Mouse (Mus musculus) limb, embryonic 14.5 days (tissue): Measurements from ENCODE around the gene Gpd2. TPM values are rescaled to one million over a fixed set of nuclear protein-coding genes. Genes with fewer than 3 reads are reported as not detected.

Experiments used
- ATAC-seq: fragments of 200-750 bp; cut with Nextera tagmentation; 2 replicates; pipeline ENCODE4 v1.8.0; 2017; ENCODE audit warnings: low read depth, moderate number of reproducible peaks, moderate TSS enrichment; ENCODE audit not compliant: low FRiP score
- DNase-seq: peaks from one replicate; pipeline ENCODE4 v3.0.0-alpha.2; 2015; ENCODE audit warnings: low spot score
- H3K27ac ChIP-seq: fragments of 300-500 bp; sonication (generic); replicated peaks from 2 replicates; pipeline ENCODE4 v1.5.1; 2014; ENCODE audit warnings: low read depth, mild to moderate bottlenecking, low read length, moderate library complexity, mixed read lengths
- H3K27me3 ChIP-seq: fragments of 300-500 bp; sonication (generic); 2 replicates; pipeline ENCODE4 v1.6.1; 2014; ENCODE audit warnings: low read length, mixed read lengths; ENCODE audit not compliant: control insufficient read depth, insufficient read depth
- H3K36me3 ChIP-seq: fragments of 300-500 bp; sonication (generic); 2 replicates; pipeline ENCODE4 v1.6.1; 2014; ENCODE audit warnings: mild to moderate bottlenecking, low read length, moderate library complexity, mixed read lengths; ENCODE audit not compliant: control insufficient read depth, insufficient read depth
- H3K4me1 ChIP-seq: fragments of 300-500 bp; sonication (generic); 2 replicates; pipeline ENCODE4 v1.6.1; 2014; ENCODE audit warnings: antibody characterized with exemption, low read length, mixed read lengths; ENCODE audit not compliant: control insufficient read depth, insufficient read depth
- H3K4me2 ChIP-seq: fragments of 300-500 bp; sonication (generic); replicated peaks from 2 replicates; pipeline ENCODE4 v1.6.1; 2014; ENCODE audit warnings: low read depth, mild to moderate bottlenecking, low read length, moderate library complexity; ENCODE audit not compliant: severe bottlenecking
- H3K4me3 ChIP-seq: fragments of 300-500 bp; sonication (generic); replicated peaks from 2 replicates; pipeline ENCODE4 v1.5.1; 2014; ENCODE audit warnings: low read length
- H3K9ac ChIP-seq: fragments of 300-500 bp; sonication (generic); 2 replicates; pipeline ENCODE4 v1.6.1; 2014; ENCODE audit warnings: mild to moderate bottlenecking, low read depth, low read length, moderate library complexity; ENCODE audit not compliant: severe bottlenecking
- H3K9me3 ChIP-seq: fragments of 300-500 bp; sonication (generic); 2 replicates; pipeline ENCODE4 v1.6.1; 2016; ENCODE audit warnings: low read length; ENCODE audit not compliant: control insufficient read depth
- POLR2A ChIP-seq: fragments of 200-500 bp; IDR thresholded peaks from 2 replicates; pipeline ENCODE4 v1.8.0; 2012; ENCODE audit warnings: inconsistent platforms, mild to moderate bottlenecking, moderate library complexity, borderline replicate concordance; ENCODE audit not compliant: insufficient read depth, insufficient read length; ENCODE audit errors: extremely low read depth
- WGBS: fragments of 180-500 bp; shearing (Covaris S2); extraction: QIAGEN DNeasy Blood & Tissue Kit; methylation state at CpG from one replicate; pipeline ENCODE4 v1.1.7; 2014; 5-methylcytosine and 5-hydroxymethylcytosine counted together
- polyA plus RNA-seq, 2 experiments: library from polyadenylated mRNA; depleted of rRNA in 1 of 2; stranded (reverse) in 1 of 2; unstranded in 1 of 2; fragments of >200 nt; fragmentation: Nextera tagmentation in 1 of 2; extraction: Ambion mirVana in 1 of 2; gene quantifications; 2 replicates each; pipeline versions ENCODE4 v1.2.1 to v1.2.3; 2012 to 2014

Gene Gpd2
- polyA plus RNA-seq, 2 experiments, result 5.6 to 11.0 TPM

DNA sequence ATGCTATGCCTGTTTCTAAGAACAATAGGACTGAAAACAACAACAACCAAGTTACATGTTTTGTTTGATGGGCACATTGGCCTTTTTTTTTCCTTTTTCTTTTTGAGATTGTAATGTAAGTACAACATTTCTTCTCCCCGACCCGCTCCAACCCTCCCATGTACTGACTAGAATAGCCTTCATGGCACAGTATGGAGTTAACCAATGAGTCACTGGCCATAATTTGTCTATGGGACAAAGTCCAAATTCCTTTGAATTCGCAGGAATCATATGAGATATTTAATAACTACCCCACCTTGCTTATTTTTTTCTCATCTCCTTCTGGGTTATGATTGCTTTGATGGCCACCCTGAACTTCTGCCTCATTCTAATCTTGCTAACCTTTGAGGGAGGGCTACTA lies 12.7 kb downstream of the Gpd2 start:
- TF ChIP-seq POLR2A, result no peak
- no peaks in the 10 kb centered on the region for H3K4me1 ChIP-seq
- no peak for DNase-seq
- H3K36me3 ChIP-seq, result no peaks in the 10 kb centered on the region
- no peak overlapping the region for H3K9ac ChIP-seq
- H3K9me3 ChIP-seq, result no peaks in the 10 kb centered on the region
- H3K27me3 ChIP-seq, result no peaks in the 10 kb centered on the region
- H3K4me2 ChIP-seq, result no peak overlapping the region
- H3K4me3 ChIP-seq, result no peak overlapping the region
- no peak for ATAC-seq
- 95% methylated on average over 3 of the region's 3 CpGs for WGBS
- H3K27ac ChIP-seq, result no peak overlapping the region

DNA sequence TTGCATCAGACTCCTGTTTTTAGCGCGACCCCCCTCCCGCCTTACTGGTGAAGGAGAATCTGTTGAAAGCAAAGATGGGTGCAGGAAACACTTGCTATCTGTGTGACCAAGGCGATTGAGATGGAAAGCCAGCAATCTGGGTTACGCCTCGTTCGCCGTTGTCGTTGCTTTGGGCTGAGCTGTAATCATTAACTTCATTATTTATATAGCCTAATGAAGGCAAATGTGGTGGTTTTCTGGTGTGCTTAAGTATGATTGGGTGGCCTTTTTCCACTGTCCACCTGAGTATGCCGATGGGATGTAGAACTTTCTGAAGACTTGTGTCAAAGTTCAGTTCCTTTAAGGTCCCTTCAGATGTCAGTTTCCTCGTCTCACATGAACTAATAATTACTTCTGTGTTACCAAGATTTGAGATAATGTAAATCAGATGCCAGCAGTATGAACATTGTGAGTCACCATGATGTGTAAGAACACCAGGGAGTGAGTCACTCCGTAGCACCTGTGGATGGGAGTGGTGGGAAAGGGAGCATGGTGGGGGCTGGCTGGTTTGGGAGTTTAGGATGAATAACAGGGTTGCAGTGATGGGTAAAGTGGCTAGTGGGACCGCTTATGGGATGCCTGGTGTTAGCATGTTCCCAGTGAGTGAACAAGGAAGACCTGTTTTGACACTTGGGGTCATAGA lies 14.3 kb downstream of the Gpd2 start:
- no peak for TF ChIP-seq POLR2A
- no peak overlapping the region for H3K9ac ChIP-seq
- 88% methylated on average over 13 of the region's 13 CpGs for WGBS
- no peaks in the 10 kb centered on the region for H3K36me3 ChIP-seq
- ATAC-seq (no peak), DNase-seq (no peak)
- no peak overlapping the region for H3K27ac ChIP-seq
- H3K9me3 ChIP-seq, result no peaks in the 10 kb centered on the region
- no peaks in the 10 kb centered on the region for H3K27me3 ChIP-seq
- H3K4me2 ChIP-seq, result no peak overlapping the region
- H3K4me3 ChIP-seq, result no peak overlapping the region
- H3K4me1 ChIP-seq, result no peaks in the 10 kb centered on the region

DNA sequence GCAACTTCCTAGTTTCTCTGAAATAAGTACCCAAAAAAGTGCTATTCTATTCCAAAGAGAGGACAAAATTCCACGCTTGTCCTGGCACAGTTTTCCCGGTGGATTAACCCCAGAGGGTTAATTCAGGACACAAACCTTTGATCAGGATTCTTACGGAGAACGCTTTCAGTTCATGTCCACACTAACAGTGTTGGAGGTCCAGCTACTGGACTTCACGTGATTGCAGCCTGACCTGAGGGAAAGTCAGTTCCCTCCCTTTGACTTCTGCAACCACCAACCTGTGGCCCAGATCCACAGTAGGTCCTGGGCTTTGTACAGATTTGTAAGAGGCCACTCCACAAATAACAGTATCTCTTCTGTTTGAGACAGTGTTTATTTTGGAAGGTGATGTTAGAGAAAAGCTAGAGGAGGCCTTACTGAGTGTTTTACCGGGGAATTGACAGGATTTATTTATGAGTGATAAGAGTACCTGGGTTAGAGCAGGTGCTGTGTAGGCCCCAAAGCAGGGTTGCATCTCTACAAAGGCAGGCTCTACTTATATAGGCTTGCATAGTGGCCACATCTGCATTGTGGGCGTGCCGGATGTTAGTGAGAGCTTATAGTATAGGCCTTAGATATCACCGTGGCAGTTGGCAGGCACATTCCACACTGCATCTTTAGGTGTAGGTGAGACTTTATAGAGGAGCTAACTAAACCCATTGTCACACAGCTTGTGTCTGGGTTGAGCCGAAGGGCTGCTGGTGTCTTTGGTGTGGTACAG lies 15.3 kb downstream of the Gpd2 start:
- 83% methylated on average over 10 of the region's 10 CpGs for WGBS
- Histone ChIP-seq H3K9ac (no peak overlapping the region), H3K27me3 (no peaks in the 10 kb centered on the region), H3K4me3 (no peak overlapping the region), H3K4me1 (no peaks in the 10 kb centered on the region), H3K36me3 (no peaks in the 10 kb centered on the region), H3K27ac (no peak overlapping the region), H3K4me2 (no peak overlapping the region), H3K9me3 (no peaks in the 10 kb centered on the region)
- DNase-seq, result no peak
- TF ChIP-seq POLR2A, result no peak
- ATAC-seq, result no peak

DNA sequence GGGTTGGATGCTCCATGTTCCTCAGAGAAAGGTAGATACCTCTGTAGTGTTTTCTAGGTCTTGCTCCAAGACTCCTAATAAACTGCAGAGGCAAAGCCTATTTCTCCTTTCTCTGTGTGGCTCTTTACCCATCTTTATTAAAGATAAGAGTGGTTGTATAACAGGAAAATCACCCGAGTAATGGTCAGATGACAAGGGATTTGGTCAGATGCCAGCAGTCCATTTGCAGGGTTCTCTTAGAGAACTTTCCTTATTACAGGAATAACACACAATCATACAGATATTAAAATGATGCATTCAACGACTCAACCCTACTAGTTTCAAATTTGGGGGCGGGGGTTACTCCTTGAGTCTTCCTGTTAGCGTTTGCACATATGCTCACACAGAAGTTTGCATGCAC lies 16.8 kb downstream of the Gpd2 start:
- H3K27ac ChIP-seq, result no peak overlapping the region
- DNase-seq, result no peak
- no peaks in the 10 kb centered on the region for H3K27me3 ChIP-seq
- H3K9me3 ChIP-seq, result no peaks in the 10 kb centered on the region
- no peak overlapping the region for H3K4me3 ChIP-seq
- 92% methylated on average over 4 of the region's 4 CpGs for WGBS
- no peaks in the 10 kb centered on the region for H3K36me3 ChIP-seq
- ATAC-seq, result no peak
- no peaks in the 10 kb centered on the region for H3K4me1 ChIP-seq
- TF ChIP-seq POLR2A, result no peak
- no peak overlapping the region for H3K9ac ChIP-seq
- no peak overlapping the region for H3K4me2 ChIP-seq

DNA sequence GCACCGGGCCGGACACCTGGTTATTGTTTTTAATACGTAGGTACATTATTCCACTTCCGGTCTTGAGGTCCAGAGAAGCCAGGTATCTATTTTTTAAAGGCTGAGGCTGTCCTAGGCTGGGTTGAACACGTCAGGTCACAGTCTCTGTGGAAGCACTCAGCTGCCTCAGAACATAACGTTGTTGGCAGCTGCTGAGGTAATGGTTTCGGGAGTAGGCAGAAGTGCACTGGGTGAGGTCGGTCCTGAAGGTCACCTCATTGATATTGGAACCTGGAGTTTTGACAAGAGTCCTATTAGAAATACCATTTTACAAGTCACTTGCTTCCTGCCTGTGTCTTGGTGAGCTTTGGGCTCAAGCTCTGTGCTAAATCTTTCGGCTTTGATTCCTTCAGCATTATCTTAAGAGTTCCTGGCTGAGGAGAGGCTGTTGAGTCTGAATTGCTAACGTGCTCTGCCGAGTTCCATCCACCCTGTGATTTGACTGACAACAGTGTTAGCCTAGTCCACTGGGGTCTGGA lies 17.8 kb downstream of the Gpd2 start:
- no peak overlapping the region for H3K9ac ChIP-seq
- 63% methylated on average over 11 of the region's 11 CpGs for WGBS

More for the DNA sequence above, 17.8 kb downstream of the Gpd2 start:
- H3K4me3 ChIP-seq, result no peak overlapping the region
- no peak for TF ChIP-seq POLR2A
- no peak overlapping the region for H3K4me2 ChIP-seq
- DNase-seq (no peak), ATAC-seq (no peak)
- H3K27me3 ChIP-seq, result no peaks in the 10 kb centered on the region
- no peaks in the 10 kb centered on the region for H3K36me3 ChIP-seq
- H3K27ac ChIP-seq, result no peak overlapping the region
- H3K9me3 ChIP-seq, result no peaks in the 10 kb centered on the region
- no peaks in the 10 kb centered on the region for H3K4me1 ChIP-seq
